ENCODE assay signal across 15 mouse cellular contexts in genomic region chr7:83289915-83290773, GRCm38 (mm10).
DNase-seq lines count a peak whose midpoint lies in the region; ATAC-seq and TF ChIP-seq lines count a peak whose summit lies in the region.
"Had no signal": no experiment of that assay in that cellular context is flagged by ENCODE, and none has a peak within 500 bp of the region (broad histone marks: within the 10 kb centered on the region; RNA-seq: fewer than 3 reads in every experiment).

No protein-coding gene starts in this region.

- H3K9me3 ChIP-seq in forebrain, embryonic 10.5 days: no peaks in the 10 kb centered on the region
- no peaks in the 10 kb centered on the region for H3K9me3 ChIP-seq in forebrain, embryonic 16.5 days (ENCODE audit: control insufficient read depth, low read length)
- no peaks in the 10 kb centered on the region for H3K9me3 ChIP-seq in limb, embryonic 10.5 days (replicated peaks)
- H3K9me3 ChIP-seq: forebrain, embryonic 13.5 days; hindbrain, embryonic 12.5 days; megakaryocyte, embryonic 14.5 days had no signal

- ATAC-seq in forebrain, embryonic 16.5 days: no peak
- ATAC-seq: forebrain, embryonic 13.5 days; intestine, postnatal 0 days had no signal

- DNase-seq in forebrain, embryonic 10.5 days (ENCODE audit: extremely low spot score, low spot score): no peak
- DNase-seq in brain, embryonic 14.5 days (ENCODE audit: low read depth): peak; percentile 9
- DNase-seq in limb, embryonic 10.5 days (ENCODE audit: low spot score): peak; percentile 41
- no peak for DNase-seq in adrenal gland, adult 2 months
- DNase-seq in urinary bladder, adult 18-20 months (ENCODE audit: low spot score in 2 of 2): no peak
- no peak for DNase-seq in neural tube, embryonic 10.5 days (ENCODE audit: extremely low spot score, low spot score)
- DNase-seq: cerebellum, adult 11 months; right cerebral cortex, adult 18-20 months had no signal

- peaks cover 13% of the 10 kb centered on the region for H3K4me1 ChIP-seq in forebrain, embryonic 10.5 days
- H3K4me1 ChIP-seq in forebrain, embryonic 16.5 days (replicated peaks; ENCODE audit: control insufficient read depth, insufficient read depth, low read length): no peaks in the 10 kb centered on the region
- H3K4me1 ChIP-seq in embryonic fibroblast, embryonic 13.5 days (ENCODE audit: control insufficient read depth, insufficient read depth, low read length): no peaks in the 10 kb centered on the region; the same call in none of the 2 replicates
- H3K4me1 ChIP-seq in limb, embryonic 10.5 days: peaks cover 9% of the 10 kb centered on the region

- TF ChIP-seq CTCF in brain, embryonic 14.5 days (IDR thresholded peaks at IDR 0.05; ENCODE audit: borderline replicate concordance, extremely low read depth, insufficient read depth, insufficient read length): no peak
- TF ChIP-seq CTCF in embryonic fibroblast, embryonic 13.5 days (IDR thresholded peaks at IDR 0.05; ENCODE audit: borderline replicate concordance, insufficient read depth, low read length): no peak

- no peaks in the 10 kb centered on the region for H3K27me3 ChIP-seq in forebrain, embryonic 10.5 days (ENCODE audit: poor library complexity, severe bottlenecking)
- no peaks in the 10 kb centered on the region for H3K27me3 ChIP-seq in forebrain, embryonic 16.5 days (replicated peaks; ENCODE audit: control insufficient read depth, insufficient read depth, low read length)
- H3K27me3 ChIP-seq in limb, embryonic 10.5 days (ENCODE audit: low read depth, poor library complexity, severe bottlenecking): no peaks in the 10 kb centered on the region
- H3K27me3 ChIP-seq: forebrain, embryonic 13.5 days; hindbrain, embryonic 12.5 days; megakaryocyte, embryonic 14.5 days had no signal

- H3K27ac ChIP-seq in forebrain, embryonic 10.5 days: 0 out of 2 replicates have a peak overlapping the region, but pooled peaks have one; percentile 48
- H3K27ac ChIP-seq in forebrain, embryonic 16.5 days (ENCODE audit: low read length): no peak overlapping the region
- 0 out of 2 replicates have a peak overlapping the region, but pooled peaks have one; percentile 10 for H3K27ac ChIP-seq in embryonic fibroblast, embryonic 13.5 days (ENCODE audit: insufficient read depth, low read length)
- H3K27ac ChIP-seq in limb, embryonic 10.5 days: peak overlapping the region; percentile 70
- H3K27ac ChIP-seq: forebrain, embryonic 13.5 days; hindbrain, embryonic 12.5 days had no signal

- no peaks in the 10 kb centered on the region for H3K36me3 ChIP-seq in forebrain, embryonic 10.5 days (replicated peaks)
- H3K36me3 ChIP-seq in forebrain, embryonic 16.5 days (ENCODE audit: control insufficient read depth, insufficient read depth): no peaks in the 10 kb centered on the region
- no peaks in the 10 kb centered on the region for H3K36me3 ChIP-seq in limb, embryonic 10.5 days
- H3K36me3 ChIP-seq: hindbrain, embryonic 12.5 days had no signal

- TF ChIP-seq POLR2A in brain, embryonic 14.5 days (IDR thresholded peaks at IDR 0.05; ENCODE audit: borderline replicate concordance, extremely low read depth, insufficient read depth, insufficient read length, poor library complexity, severe bottlenecking): no peak
- TF ChIP-seq POLR2A in embryonic fibroblast, embryonic 13.5 days (IDR thresholded peaks at IDR 0.05; ENCODE audit: low read depth, low read length): no peak

- H3K4me2 ChIP-seq in forebrain, embryonic 16.5 days (ENCODE audit: low read length): no peak overlapping the region
- H3K4me2 ChIP-seq: forebrain, embryonic 13.5 days; hindbrain, embryonic 12.5 days; liver, embryonic 11.5 days had no signal

- H3K9ac ChIP-seq in forebrain, embryonic 16.5 days (replicated peaks; ENCODE audit: low read depth, low read length): no peak overlapping the region
- H3K9ac ChIP-seq: forebrain, embryonic 13.5 days; hindbrain, embryonic 12.5 days had no signal

- WGBS in forebrain, embryonic 10.5 days: 44% methylated on average over 5 of the region's 5 CpGs
- 44% methylated on average over 5 of the region's 5 CpGs for WGBS in forebrain, embryonic 16.5 days
- WGBS in limb, embryonic 10.5 days: 47% methylated on average over 5 of the region's 5 CpGs

- H3K4me3 ChIP-seq in forebrain, embryonic 10.5 days: no peak overlapping the region
- no peak overlapping the region for H3K4me3 ChIP-seq in forebrain, embryonic 16.5 days (replicated peaks; ENCODE audit: low read length)
- no peak overlapping the region for H3K4me3 ChIP-seq in embryonic fibroblast, embryonic 13.5 days (ENCODE audit: insufficient read depth, low read length)
- no peak overlapping the region for H3K4me3 ChIP-seq in limb, embryonic 10.5 days
- H3K4me3 ChIP-seq: forebrain, embryonic 13.5 days; hindbrain, embryonic 12.5 days; megakaryocyte, embryonic 14.5 days had no signal

Comparison
In these comparisons a context has a peak if more than half of its experiments do, and no peak if none do; other contexts are left out.
1. DNase-seq: peak in brain, embryonic 14.5 days (single experiment) and limb, embryonic 10.5 days (single experiment); none in forebrain, embryonic 10.5 days (single experiment), adrenal gland, adult 2 months (single experiment), urinary bladder, adult 18-20 months (0 of 2) and neural tube, embryonic 10.5 days (single experiment).